Mouse (Mus musculus) right cerebral cortex, postnatal 14 days (tissue): ENCODE data around the gene Rhbdd1.
A peak's percentile ranks its signal among the peaks of the same experiment; 100 is the strongest.

ENCODE experiments used
- DNase-seq: peaks from one replicate; pipeline ENCODE4 v3.0.0; 2022

The Rhbdd1 gene

GRCm38 (mm10) chr1:82291930-82292712 lies 24.1 kb upstream of the Rhbdd1 start:
- no peak for DNase-seq

- DNase-seq, result peak; percentile 68
These were observed 23.5 kb upstream of the Rhbdd1 start for GRCm38 (mm10) chr1:82292771-82293170.

- no peak for DNase-seq
These were observed 22.1 kb upstream of the Rhbdd1 start for GRCm38 (mm10) chr1:82294102-82294501.

- no peak for DNase-seq
These were observed 17.7 kb upstream of the Rhbdd1 start for GRCm38 (mm10) chr1:82298586-82298985.

- no peak for DNase-seq
These were observed 11.8 kb upstream of the Rhbdd1 start for GRCm38 (mm10) chr1:82304483-82304882.

GRCm38 (mm10) chr1:82316746-82317126 lies 484 bp downstream of the Rhbdd1 start:
- peak; percentile 41 for DNase-seq

GRCm38 (mm10) chr1:82320456-82320855 lies 4.2 kb downstream of the Rhbdd1 start:
- DNase-seq, result peak; percentile 10

- no peak for DNase-seq
These were observed 4.6 kb downstream of the Rhbdd1 start for GRCm38 (mm10) chr1:82320864-82321263.

- DNase-seq, result no peak
These were observed 5.2 kb downstream of the Rhbdd1 start for GRCm38 (mm10) chr1:82321441-82321840.

GRCm38 (mm10) chr1:82324131-82324785 lies 8.0 kb downstream of the Rhbdd1 start:
- no peak for DNase-seq

- no peak for DNase-seq
These were observed 9.9 kb downstream of the Rhbdd1 start for GRCm38 (mm10) chr1:82326120-82326519.

- no peak for DNase-seq
These were observed 12.0 kb downstream of the Rhbdd1 start for GRCm38 (mm10) chr1:82328033-82328775.

GRCm38 (mm10) chr1:82329237-82329953 lies 13.1 kb downstream of the Rhbdd1 start:
- no peak for DNase-seq

- DNase-seq, result no peak
These were observed 13.6 kb downstream of the Rhbdd1 start for GRCm38 (mm10) chr1:82329954-82330247.

- DNase-seq, result no peak
These were observed 18.3 kb downstream of the Rhbdd1 start for GRCm38 (mm10) chr1:82334506-82334905.

- no peak for DNase-seq
These were observed 36.8 kb downstream of the Rhbdd1 start for GRCm38 (mm10) chr1:82353089-82353488.

- DNase-seq, result no peak
These were observed 37.5 kb downstream of the Rhbdd1 start for GRCm38 (mm10) chr1:82353755-82354154.

- DNase-seq, result peak; percentile 6
These were observed 42.8 kb downstream of the Rhbdd1 start for GRCm38 (mm10) chr1:82358871-82359647.

- no peak for DNase-seq
These were observed 43.4 kb downstream of the Rhbdd1 start for GRCm38 (mm10) chr1:82359648-82360026.

GRCm38 (mm10) chr1:82361240-82361639 lies 45.0 kb downstream of the Rhbdd1 start:
- no peak for DNase-seq

- no peak for DNase-seq
These were observed 45.9 kb downstream of the Rhbdd1 start for GRCm38 (mm10) chr1:82362165-82362564.

GRCm38 (mm10) chr1:82364047-82364446 lies 47.8 kb downstream of the Rhbdd1 start:
- DNase-seq, result no peak
